Mouse (Mus musculus): ENCODE results near the gene Rhoj.
"Not testable (repeated sequence)": the region's sequence is repeated elsewhere in the genome, so short reads cannot be mapped to it uniquely, and the experiment has no call there.

Rhoj gene

GRCm38 (mm10) chr12:75349537-75349936 is 41.4 kb downstream of the Rhoj start:
- DNase-seq (ENCODE audit: low read depth), result not testable (repeated sequence)

GRCm38 (mm10) chr12:75350750-75351149 is 42.6 kb downstream of the Rhoj start:
- DNase-seq (ENCODE audit: low read depth), result no peak

- no peak for DNase-seq (ENCODE audit: low read depth)
These were observed 43.7 kb downstream of the Rhoj start for GRCm38 (mm10) chr12:75351846-75352245.

GRCm38 (mm10) chr12:75352410-75352809 is 44.3 kb downstream of the Rhoj start:
- no peak for DNase-seq (ENCODE audit: low read depth)

GRCm38 (mm10) chr12:75354354-75354753 is 46.2 kb downstream of the Rhoj start:
- DNase-seq (ENCODE audit: low read depth), result no peak

GRCm38 (mm10) chr12:75357781-75358180 is 49.7 kb downstream of the Rhoj start:
- DNase-seq (ENCODE audit: low read depth), result no peak

- no peak for DNase-seq (ENCODE audit: low read depth)
These were observed 50.6 kb downstream of the Rhoj start for GRCm38 (mm10) chr12:75358714-75359113.

- DNase-seq (ENCODE audit: low read depth), result no peak
These were observed 51.4 kb downstream of the Rhoj start for GRCm38 (mm10) chr12:75359500-75359899.

GRCm38 (mm10) chr12:75359921-75360482 is 51.9 kb downstream of the Rhoj start:
- no peak for DNase-seq (ENCODE audit: low read depth)

GRCm38 (mm10) chr12:75362456-75362855 is 54.3 kb downstream of the Rhoj start:
- DNase-seq (ENCODE audit: low read depth), result no peak

- DNase-seq (ENCODE audit: low read depth), result no peak
These were observed 56.3 kb downstream of the Rhoj start for GRCm38 (mm10) chr12:75364416-75364815.

GRCm38 (mm10) chr12:75365621-75366124 is 57.6 kb downstream of the Rhoj start:
- DNase-seq (ENCODE audit: low read depth), result no peak

- DNase-seq (ENCODE audit: low read depth), result no peak
These were observed 59.2 kb downstream of the Rhoj start for GRCm38 (mm10) chr12:75367371-75367770.

- DNase-seq (ENCODE audit: low read depth), result no peak
These were observed 60.4 kb downstream of the Rhoj start for GRCm38 (mm10) chr12:75368527-75368926.

- no peak for DNase-seq (ENCODE audit: low read depth)
These were observed 61.3 kb downstream of the Rhoj start for GRCm38 (mm10) chr12:75369418-75369851.

GRCm38 (mm10) chr12:75374437-75374836 is 66.3 kb downstream of the Rhoj start:
- no peak for DNase-seq (ENCODE audit: low read depth)

- DNase-seq (ENCODE audit: low read depth), result no peak
These were observed 66.9 kb downstream of the Rhoj start for GRCm38 (mm10) chr12:75375060-75375459.

GRCm38 (mm10) chr12:75376126-75376525 is 68.0 kb downstream of the Rhoj start:
- DNase-seq (ENCODE audit: low read depth), result no peak

GRCm38 (mm10) chr12:75386731-75387130 is 78.6 kb downstream of the Rhoj start:
- no peak for DNase-seq (ENCODE audit: low read depth)

GRCm38 (mm10) chr12:75387156-75387555 is 79.0 kb downstream of the Rhoj start:
- DNase-seq (ENCODE audit: low read depth), result no peak

GRCm38 (mm10) chr12:75387846-75388245 is 79.7 kb downstream of the Rhoj start:
- no peak for DNase-seq (ENCODE audit: low read depth)

- no peak for DNase-seq (ENCODE audit: low read depth)
These were observed 80.4 kb downstream of the Rhoj start for GRCm38 (mm10) chr12:75388521-75388920.

- peak; percentile 10 for DNase-seq (ENCODE audit: low read depth)
These were observed 81.4 kb downstream of the Rhoj start for GRCm38 (mm10) chr12:75389308-75390135.
